Mouse (Mus musculus): ENCODE data around the gene Lrfn3. TPM values are rescaled to one million over a fixed set of nuclear protein-coding genes. Genes with fewer than 3 reads are reported as not detected.

Lrfn3 gene
- polyA plus RNA-seq, 1 experiment from 2014 or later: 7.4 TPM

DNA sequence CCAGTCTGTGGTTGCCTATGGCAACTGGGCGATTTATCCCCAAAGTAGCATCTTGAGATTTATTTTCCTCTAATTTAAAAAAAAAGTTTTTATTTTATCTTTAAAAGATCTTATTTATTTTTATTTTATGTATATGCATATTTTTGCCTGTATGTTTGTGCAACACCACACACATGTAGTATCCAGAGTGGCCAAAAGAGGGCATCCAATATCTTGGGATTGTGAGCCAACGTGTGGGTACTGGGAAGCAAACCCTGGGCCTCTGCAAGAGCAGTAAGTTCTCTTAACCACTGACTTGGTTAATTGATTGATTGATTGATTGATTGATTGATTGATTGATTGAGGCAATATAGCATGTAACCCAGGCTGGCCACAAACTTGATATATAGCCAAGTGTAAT is 32.3 kb upstream of the Lrfn3 start:
- H3K4me3 ChIP-seq (ENCODE audit: low read depth, low read length): no peak overlapping the region
- peaks cover 7% of the 10 kb centered on the region for H3K4me1 ChIP-seq (ENCODE audit: insufficient read depth)
- WGBS (ENCODE audit: insufficient replicate concordance): 50% methylated on average over 2 of the region's 2 CpGs
- H3K9me3 ChIP-seq (ENCODE audit: low read length): no peaks in the 10 kb centered on the region
- ATAC-seq (peak; percentile 34; the same call in 1 of the 2 replicates), DNase-seq (no peak)
- no peaks in the 10 kb centered on the region for H3K36me3 ChIP-seq (replicated peaks; ENCODE audit: insufficient read depth, low read length)
- TF ChIP-seq CTCF (IDR thresholded peaks at IDR 0.05; ENCODE audit: low read depth) (peak; percentile 52), EP300 (IDR thresholded peaks at IDR 0.05; ENCODE audit: low read depth) (no peak)
- H3K9ac ChIP-seq (replicated peaks): no peak overlapping the region
- no peaks in the 10 kb centered on the region for H3K27me3 ChIP-seq (ENCODE audit: insufficient read depth, low read length)
- 0 out of 2 replicates have a peak overlapping the region, but pooled peaks have one; percentile 29 for H3K4me2 ChIP-seq (ENCODE audit: low read depth, low read length)
- peak overlapping the region; percentile 83; the same call in 1 of the 2 replicates for H3K27ac ChIP-seq (ENCODE audit: low read depth)

DNA sequence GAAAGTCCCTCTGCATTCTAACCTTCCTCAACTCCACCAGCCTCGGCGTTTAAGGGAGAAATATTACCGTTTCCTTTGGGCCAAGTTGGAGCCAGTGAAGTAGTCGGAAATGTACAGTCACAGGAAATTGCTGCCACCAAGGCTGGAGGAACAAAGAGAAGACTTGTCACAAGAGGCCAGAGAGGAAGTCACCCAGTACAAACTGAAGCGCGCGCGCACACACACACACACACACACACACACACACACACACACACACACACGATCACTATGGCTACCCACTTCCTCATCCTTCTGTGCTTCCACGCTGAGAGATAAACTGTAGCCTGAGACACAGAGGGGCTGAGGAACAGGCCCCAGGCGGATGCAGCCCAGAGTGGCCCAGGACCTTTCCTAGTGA is 31.8 kb upstream of the Lrfn3 start:
- DNase-seq: peak; percentile 81
- H3K4me2 ChIP-seq (ENCODE audit: low read depth, low read length): peak overlapping the region; percentile 29
- peak; percentile 89 for ATAC-seq
- 20% methylated on average over 11 of the region's 11 CpGs for WGBS (ENCODE audit: insufficient replicate concordance)
- H3K27ac ChIP-seq (ENCODE audit: low read depth): peak overlapping the region; percentile 83
- H3K27me3 ChIP-seq (ENCODE audit: insufficient read depth, low read length): no peaks in the 10 kb centered on the region
- H3K9ac ChIP-seq (replicated peaks): 0 out of 2 replicates have a peak overlapping the region, but pooled peaks have one; percentile 1
- no peaks in the 10 kb centered on the region for H3K36me3 ChIP-seq (replicated peaks; ENCODE audit: insufficient read depth, low read length)
- H3K4me1 ChIP-seq (ENCODE audit: insufficient read depth): peaks cover 7% of the 10 kb centered on the region
- H3K9me3 ChIP-seq (ENCODE audit: low read length): no peaks in the 10 kb centered on the region
- no peak for TF ChIP-seq CTCF (IDR thresholded peaks at IDR 0.05; ENCODE audit: low read depth)
- peak; percentile 50 for TF ChIP-seq EP300 (IDR thresholded peaks at IDR 0.05; ENCODE audit: low read depth)
- no peak overlapping the region for H3K4me3 ChIP-seq (ENCODE audit: low read depth, low read length)

DNA sequence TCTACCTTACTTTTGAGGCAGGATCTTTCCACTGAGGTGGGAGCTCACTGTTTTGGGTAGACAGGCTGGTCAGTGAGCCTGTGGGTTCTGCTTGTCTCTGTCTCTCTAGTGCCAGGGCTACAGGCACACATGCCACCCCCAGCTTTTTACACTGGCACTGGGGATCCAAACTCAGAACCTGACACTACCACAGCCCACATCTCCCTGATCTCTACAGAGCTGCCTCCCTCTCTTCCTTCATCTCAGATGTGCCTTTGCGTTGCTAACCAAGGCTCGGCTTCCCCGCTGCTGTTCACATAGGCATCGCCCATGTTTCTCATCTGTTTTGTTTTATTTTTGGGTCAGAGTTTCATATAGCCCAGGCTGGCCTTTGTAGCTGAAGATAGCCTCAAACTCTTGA is 31.1 kb upstream of the Lrfn3 start:
- ATAC-seq (no peak), DNase-seq (no peak)
- peak overlapping the region; percentile 11 for H3K4me2 ChIP-seq (ENCODE audit: low read depth, low read length)
- WGBS (ENCODE audit: insufficient replicate concordance): 61% methylated on average over 4 of the region's 4 CpGs
- no peaks in the 10 kb centered on the region for H3K27me3 ChIP-seq (ENCODE audit: insufficient read depth, low read length)
- no peaks in the 10 kb centered on the region for H3K36me3 ChIP-seq (replicated peaks; ENCODE audit: insufficient read depth, low read length)
- peaks cover 7% of the 10 kb centered on the region for H3K4me1 ChIP-seq (ENCODE audit: insufficient read depth)
- H3K9me3 ChIP-seq (ENCODE audit: low read length): no peaks in the 10 kb centered on the region
- H3K27ac ChIP-seq (ENCODE audit: low read depth): peak overlapping the region; percentile 83
- TF ChIP-seq EP300 (IDR thresholded peaks at IDR 0.05; ENCODE audit: low read depth) (no peak), CTCF (IDR thresholded peaks at IDR 0.05; ENCODE audit: low read depth) (no peak)
- no peak overlapping the region for H3K4me3 ChIP-seq (ENCODE audit: low read depth, low read length)
- 0 out of 2 replicates have a peak overlapping the region, but pooled peaks have one; percentile 1 for H3K9ac ChIP-seq (replicated peaks)

DNA sequence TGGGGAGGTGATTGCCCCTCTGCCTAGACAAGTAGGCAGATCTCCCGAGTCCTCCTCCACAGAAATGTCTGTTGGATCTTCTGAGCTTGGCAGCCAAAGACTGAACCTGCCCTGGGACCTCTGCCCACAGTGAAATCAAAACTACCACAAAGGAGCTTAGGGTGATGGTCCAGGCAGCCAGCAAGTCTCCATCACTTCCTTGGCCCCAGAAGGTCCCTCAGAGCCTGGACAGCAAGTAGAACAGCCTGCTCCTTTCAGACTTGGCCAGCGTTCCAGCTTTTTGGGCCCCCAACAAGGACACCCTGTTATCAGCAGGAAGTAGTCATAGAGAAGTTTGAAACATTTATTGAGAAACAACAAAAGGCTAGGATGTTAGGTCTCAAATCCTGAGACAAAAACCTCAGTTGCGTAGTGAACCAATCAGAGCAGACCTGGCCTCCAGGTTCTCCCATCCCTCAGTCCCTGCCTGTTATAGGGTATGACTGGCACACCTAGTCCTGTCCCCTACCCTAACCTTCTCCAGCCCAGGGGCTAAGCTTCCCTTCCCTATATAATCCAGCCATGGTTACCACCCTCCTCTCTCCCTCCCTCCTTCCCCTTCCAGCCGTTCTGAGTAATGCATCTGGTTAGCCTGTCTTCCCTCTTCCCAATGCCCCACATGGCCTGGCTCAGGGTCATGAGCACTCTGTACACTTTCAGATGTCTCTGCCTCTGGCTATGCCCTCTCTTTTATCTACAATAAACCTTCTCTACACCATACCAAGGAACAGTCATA is 30.4 kb upstream of the Lrfn3 start:
- no peaks in the 10 kb centered on the region for H3K9me3 ChIP-seq (ENCODE audit: low read length)
- 62% methylated on average over 4 of the region's 4 CpGs for WGBS (ENCODE audit: insufficient replicate concordance)
- H3K4me1 ChIP-seq (ENCODE audit: insufficient read depth): peaks cover 7% of the 10 kb centered on the region
- DNase-seq (no peak), ATAC-seq (no peak)
- H3K27ac ChIP-seq (ENCODE audit: low read depth): peak overlapping the region; percentile 83
- H3K4me2 ChIP-seq (ENCODE audit: low read depth, low read length): peak overlapping the region; percentile 11; the same call in 1 of the 2 replicates
- H3K9ac ChIP-seq (replicated peaks): no peak overlapping the region
- TF ChIP-seq EP300 (IDR thresholded peaks at IDR 0.05; ENCODE audit: low read depth) (no peak), CTCF (IDR thresholded peaks at IDR 0.05; ENCODE audit: low read depth) (no peak)
- no peak overlapping the region for H3K4me3 ChIP-seq (ENCODE audit: low read depth, low read length)
- H3K36me3 ChIP-seq (replicated peaks; ENCODE audit: insufficient read depth, low read length): no peaks in the 10 kb centered on the region
- H3K27me3 ChIP-seq (ENCODE audit: insufficient read depth, low read length): no peaks in the 10 kb centered on the region

DNA sequence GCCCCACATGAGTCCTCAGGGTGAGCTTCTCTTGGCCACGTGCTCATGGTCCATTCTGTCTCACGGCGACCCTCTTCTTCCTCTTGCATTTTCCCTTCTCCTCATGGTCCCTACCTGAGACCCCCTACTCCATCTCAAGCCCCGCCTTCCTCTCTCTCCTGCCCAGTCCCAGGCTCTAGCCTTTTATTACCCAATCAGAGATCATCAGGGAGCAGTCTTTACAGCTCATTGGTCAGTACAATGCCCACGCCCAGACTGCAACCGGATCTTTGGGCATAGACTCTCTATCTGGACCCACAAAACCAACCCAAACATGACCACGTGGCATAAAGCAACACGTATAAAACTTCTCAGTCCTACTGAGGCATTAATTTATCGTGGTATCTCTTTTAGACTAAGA is 21.5 kb upstream of the Lrfn3 start:
- 68% methylated on average over 9 of the region's 9 CpGs for WGBS (ENCODE audit: insufficient replicate concordance)
- no peak overlapping the region for H3K27ac ChIP-seq (ENCODE audit: low read depth)
- ATAC-seq: no peak
- no peak overlapping the region for H3K4me2 ChIP-seq (ENCODE audit: low read depth, low read length)
- no peaks in the 10 kb centered on the region for H3K4me1 ChIP-seq (ENCODE audit: insufficient read depth)
- H3K4me3 ChIP-seq (ENCODE audit: low read depth, low read length): no peak overlapping the region
- TF ChIP-seq EP300 (IDR thresholded peaks at IDR 0.05; ENCODE audit: low read depth) (no peak), CTCF (IDR thresholded peaks at IDR 0.05; ENCODE audit: low read depth) (no peak)
- no peaks in the 10 kb centered on the region for H3K36me3 ChIP-seq (replicated peaks; ENCODE audit: insufficient read depth, low read length)
- no peaks in the 10 kb centered on the region for H3K27me3 ChIP-seq (ENCODE audit: insufficient read depth, low read length)
- H3K9ac ChIP-seq (replicated peaks): no peak overlapping the region
- no peaks in the 10 kb centered on the region for H3K9me3 ChIP-seq (ENCODE audit: low read length)
- DNase-seq: no peak

DNA sequence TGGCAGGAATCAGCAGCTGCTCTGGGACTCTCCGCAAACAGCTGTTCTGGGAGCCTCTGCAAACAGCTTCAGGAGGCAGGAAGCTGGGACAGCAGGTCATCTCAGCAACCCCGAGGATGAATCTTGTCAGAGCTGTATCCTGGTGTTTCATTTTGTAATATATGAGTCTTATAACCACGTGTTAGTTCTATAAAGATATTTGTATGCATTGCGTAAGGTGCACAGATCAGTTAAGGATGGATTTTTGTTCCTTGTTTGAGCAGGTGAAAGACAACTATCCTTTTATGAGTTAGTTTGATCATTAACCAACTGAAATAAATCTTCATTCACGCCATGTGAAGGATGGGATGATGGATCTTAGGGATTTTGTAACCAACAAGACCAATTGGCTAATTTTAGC is 17.5 kb upstream of the Lrfn3 start:
- no peak for TF ChIP-seq EP300 (IDR thresholded peaks at IDR 0.05; ENCODE audit: low read depth)
- no peaks in the 10 kb centered on the region for H3K9me3 ChIP-seq (ENCODE audit: low read length)
- no peak overlapping the region for H3K27ac ChIP-seq (ENCODE audit: low read depth)
- DNase-seq (no peak), ATAC-seq (no peak)
- 52% methylated on average over 5 of the region's 5 CpGs for WGBS (ENCODE audit: insufficient replicate concordance)
- H3K27me3 ChIP-seq (ENCODE audit: insufficient read depth, low read length): no peaks in the 10 kb centered on the region
- no peak overlapping the region for H3K9ac ChIP-seq (replicated peaks)
- H3K4me1 ChIP-seq (ENCODE audit: insufficient read depth): no peaks in the 10 kb centered on the region
- H3K4me2 ChIP-seq (ENCODE audit: low read depth, low read length): no peak overlapping the region
- no peak overlapping the region for H3K4me3 ChIP-seq (ENCODE audit: low read depth, low read length)
- H3K36me3 ChIP-seq (replicated peaks; ENCODE audit: insufficient read depth, low read length): no peaks in the 10 kb centered on the region

Measured in liver, postnatal 0 days (tissue).